Mouse (Mus musculus) cortical plate, adult 2 months (tissue): ENCODE data around the gene Med8.

Experiments used
- CTCF ChIP-seq: fragments of 200-500 bp; IDR thresholded peaks from 2 replicates; pipeline ENCODE4 v1.5.1; 2011; ENCODE audit warnings: mild to moderate bottlenecking, control low read depth, low read length; ENCODE audit not compliant: insufficient read depth; ENCODE audit errors: extremely low read depth
- POLR2A ChIP-seq: fragments of 200-500 bp; IDR thresholded peaks from 2 replicates; pipeline ENCODE4 v1.6.1; 2011; ENCODE audit warnings: mild to moderate bottlenecking, low read length, control low read depth; ENCODE audit not compliant: insufficient read depth; ENCODE audit errors: extremely low read depth

- TF ChIP-seq CTCF (peak; percentile 15; the same call in 1 of the 2 replicates), POLR2A (0 out of 2 replicates have a peak, but pooled peaks have one; percentile 18)
Measured at GRCm38 (mm10) chr4:118427768-118428451, 18.8 kb downstream of the Med8 start, which contains the start of gene Elovl1.
